Mouse (Mus musculus): ENCODE data around the gene Pfn3. TPM values are rescaled to one million over a fixed set of nuclear protein-coding genes. Genes with fewer than 3 reads are reported as not detected.

The Pfn3 gene
- total and polyA plus RNA-seq, 3 experiments: not detected

- H3K9me3 ChIP-seq (replicated peaks; ENCODE audit: insufficient read depth, low read length): no peaks in the 10 kb centered on the region
- no peak overlapping the region for H3K27ac ChIP-seq (ENCODE audit: control insufficient read depth, low read depth, low read length)
- H3K79me2 ChIP-seq (ENCODE audit: control insufficient read depth, insufficient read depth, low read length, poor library complexity): peaks cover 32% of the 10 kb centered on the region
- peaks cover 4 to 18% of the 10 kb centered on the region in 2 experiments for H3K36me3 ChIP-seq (ENCODE audit: control insufficient read depth in 1 of 2, insufficient read depth in 2 of 2, low read length in 2 of 2)
- TF ChIP-seq GABPA (IDR thresholded peaks at IDR 0.05; ENCODE audit: low read depth, low read length) (no peak), MAZ (IDR thresholded peaks at IDR 0.05; ENCODE audit: low read depth, low read length) (no peak), ZKSCAN1 (IDR thresholded peaks at IDR 0.05; ENCODE audit: low read depth, low read length) (no peak), EP300 (IDR thresholded peaks at IDR 0.05; ENCODE audit: low read depth in 1 of 2, low read length in 2 of 2) (no peak), ZC3H11A (IDR thresholded peaks at IDR 0.05; ENCODE audit: low read depth, low read length) (no peak), USF1 (IDR thresholded peaks at IDR 0.05; ENCODE audit: low read depth, low read length) (no peak), NRF1 (IDR thresholded peaks at IDR 0.05; ENCODE audit: insufficient read depth, low read depth, low read length, poor library complexity, severe bottlenecking) (no peak), UBTF (IDR thresholded peaks at IDR 0.05; ENCODE audit: borderline replicate concordance, insufficient read depth, low read depth, low read length) (no peak), GATA1 (IDR thresholded peaks at IDR 0.05; ENCODE audit: low read depth, low read length) (no peak), SMC3 (IDR thresholded peaks at IDR 0.05; ENCODE audit: low read depth, low read length) (no peak), MAX (IDR thresholded peaks at IDR 0.05; ENCODE audit: low read length) (no peak), MEF2A (IDR thresholded peaks at IDR 0.05; ENCODE audit: extremely low read depth, insufficient replicate concordance, low read depth, low read length, poor library complexity, severe bottlenecking) (no peak), E2F4 (IDR thresholded peaks at IDR 0.05; ENCODE audit: borderline replicate concordance, low read depth, low read length) (no peak)
- no peaks in the 10 kb centered on the region for H3K27me3 ChIP-seq (ENCODE audit: control insufficient read depth in 1 of 2, insufficient read depth in 2 of 2, low read length in 2 of 2)
- H3K9ac ChIP-seq (ENCODE audit: control insufficient read depth, low read depth, low read length, poor library complexity, severe bottlenecking): no peak overlapping the region
- H3K4me1 ChIP-seq (ENCODE audit: control insufficient read depth in 1 of 2, insufficient read depth in 2 of 2, low read length in 2 of 2): peaks cover 7 to 31% of the 10 kb centered on the region in 2 experiments
- no peak overlapping the region for H3K4me3 ChIP-seq (ENCODE audit: control insufficient read depth in 1 of 2, insufficient read depth in 1 of 2, low read depth in 2 of 2, low read length in 2 of 2)
- no peak for DNase-seq (ENCODE audit: low read depth, low spot score)
These were observed 33.1 kb upstream of the Pfn3 start for GRCm38 (mm10) chr13:55448131-55448530.

DNA sequence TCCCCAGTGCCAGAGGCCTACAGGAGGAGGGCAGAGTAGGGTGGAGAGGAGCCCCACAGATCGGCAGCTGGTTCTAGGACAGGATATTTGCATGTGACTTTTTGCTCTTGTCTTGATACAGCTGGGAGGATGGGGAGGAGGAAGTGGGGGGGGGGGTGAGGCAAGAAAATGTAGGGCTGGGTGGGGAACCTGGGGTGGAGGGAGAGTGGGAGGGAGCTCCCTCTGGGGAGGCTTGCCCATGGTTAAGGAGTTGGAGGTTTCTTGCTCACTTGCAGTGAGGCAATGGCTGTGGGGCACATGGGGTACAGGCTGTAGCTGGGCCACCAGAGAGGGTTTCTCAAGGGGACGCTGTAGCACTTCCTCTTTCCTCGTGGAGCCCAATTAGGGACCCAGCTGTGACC, 32.5 kb upstream of the Pfn3 start:
- H3K4me1 ChIP-seq (ENCODE audit: control insufficient read depth in 1 of 2, insufficient read depth in 2 of 2, low read length in 2 of 2): peaks cover 7 to 31% of the 10 kb centered on the region in 2 experiments
- H3K36me3 ChIP-seq (ENCODE audit: control insufficient read depth in 1 of 2, insufficient read depth in 2 of 2, low read length in 2 of 2): peaks cover 4 to 18% of the 10 kb centered on the region in 2 experiments
- TF ChIP-seq NELFE (IDR thresholded peaks at IDR 0.05; ENCODE audit: low read depth, low read length) (no peak), JUND (IDR thresholded peaks at IDR 0.05; ENCODE audit: low read depth, low read length) (no peak), USF1 (IDR thresholded peaks at IDR 0.05; ENCODE audit: low read depth, low read length) (no peak), E2F4 (IDR thresholded peaks at IDR 0.05; ENCODE audit: borderline replicate concordance, low read depth, low read length) (no peak), MXI1 (IDR thresholded peaks at IDR 0.05; ENCODE audit: low read depth, low read length) (no peak; the same call in 1 of the 2 replicates), MAX (IDR thresholded peaks at IDR 0.05; ENCODE audit: low read length) (no peak), ZKSCAN1 (IDR thresholded peaks at IDR 0.05; ENCODE audit: low read depth, low read length) (no peak), GATA1 (IDR thresholded peaks at IDR 0.05; ENCODE audit: low read depth, low read length) (no peak), USF2 (IDR thresholded peaks at IDR 0.05; ENCODE audit: borderline replicate concordance in 1 of 2, insufficient read depth in 1 of 2, low read depth in 1 of 2, low read length in 2 of 2) (no peak), MYC (IDR thresholded peaks at IDR 0.05; ENCODE audit: low read depth, low read length) (no peak), POLR2AphosphoS2 (IDR thresholded peaks at IDR 0.05; ENCODE audit: low read length) (no peak), SIN3A (IDR thresholded peaks at IDR 0.05; ENCODE audit: low read length) (0 out of 2 replicates have a peak, but pooled peaks have one; percentile 61), TBP (IDR thresholded peaks at IDR 0.05; ENCODE audit: low read depth, low read length) (no peak), NRF1 (IDR thresholded peaks at IDR 0.05; ENCODE audit: insufficient read depth, low read depth, low read length, poor library complexity, severe bottlenecking) (no peak), RCOR1 (IDR thresholded peaks at IDR 0.05; ENCODE audit: low read depth, low read length) (no peak), RAD21 (IDR thresholded peaks at IDR 0.05; ENCODE audit: low read depth, low read length) (no peak), BHLHE40 (IDR thresholded peaks at IDR 0.05; ENCODE audit: borderline replicate concordance, low read depth, low read length) (0 out of 2 replicates have a peak, but pooled peaks have one; percentile 18), ETS1 (IDR thresholded peaks at IDR 0.05; ENCODE audit: low read depth, low read length) (peak; percentile 39), MYB (IDR thresholded peaks at IDR 0.05; ENCODE audit: low read depth, low read length) (no peak), KAT2A (conservative IDR thresholded peaks at IDR 0.05; ENCODE audit: low read depth, low read length) (no peak), POLR2AphosphoS5 (IDR thresholded peaks at IDR 0.05; ENCODE audit: borderline replicate concordance, low read depth, low read length) (no peak), TAL1 (IDR thresholded peaks at IDR 0.05; ENCODE audit: low read length) (no peak), ZNF384 (IDR thresholded peaks at IDR 0.05; ENCODE audit: low read depth, low read length) (no peak), UBTF (IDR thresholded peaks at IDR 0.05; ENCODE audit: borderline replicate concordance, insufficient read depth, low read depth, low read length) (no peak)

More for the DNA sequence above, 32.5 kb upstream of the Pfn3 start:
- Histone ChIP-seq H3K27ac (ENCODE audit: control insufficient read depth, low read depth, low read length) (peak overlapping the region; percentile 69), H3K9ac (ENCODE audit: control insufficient read depth, low read depth, low read length, poor library complexity, severe bottlenecking) (peak overlapping the region; percentile 52), H3K27me3 (ENCODE audit: control insufficient read depth in 1 of 2, insufficient read depth in 2 of 2, low read length in 2 of 2) (no peaks in the 10 kb centered on the region), H3K4me3 (ENCODE audit: control insufficient read depth in 1 of 2, insufficient read depth in 1 of 2, low read depth in 2 of 2, low read length in 2 of 2) (peak overlapping the region in 1 of 2 experiments; percentile 4; a peak in 2 of 4 replicates), H3K9me3 (replicated peaks; ENCODE audit: insufficient read depth, low read length) (no peaks in the 10 kb centered on the region), H3K79me2 (ENCODE audit: control insufficient read depth, insufficient read depth, low read length, poor library complexity) (peaks cover 32% of the 10 kb centered on the region)
- peak; percentile 69 for DNase-seq (ENCODE audit: low read depth, low spot score)

Measured in MEL (cell line).